In genomic region chr7:24525686-24526420, GRCm38 (mm10) we compare ENCODE assay signal across 23 mouse cellular contexts. TPM values are rescaled to one million over a fixed set of nuclear protein-coding genes. Genes with fewer than 3 reads are reported as not detected.
DNase-seq lines count a peak whose midpoint lies in the region; ATAC-seq lines count a peak whose summit lies in the region.
"Had no signal": no experiment of that assay in that cellular context is flagged by ENCODE, and none has a peak within 500 bp of the region (broad histone marks: within the 10 kb centered on the region; RNA-seq: fewer than 3 reads in every experiment).

No protein-coding gene starts in this region.

- peaks cover 17% of the 10 kb centered on the region for H3K4me1 ChIP-seq in limb, embryonic 13.5 days
- H3K4me1 ChIP-seq in limb, embryonic 10.5 days, result peaks cover 8% of the 10 kb centered on the region
- peaks cover 28% of the 10 kb centered on the region for H3K4me1 ChIP-seq in embryonic facial prominence, embryonic 15.5 days

- WGBS in limb, embryonic 13.5 days, result 74% methylated on average over 12 of the region's 12 CpGs
- 90% methylated on average over 12 of the region's 12 CpGs for WGBS in limb, embryonic 10.5 days
- 61% methylated on average over 12 of the region's 12 CpGs for WGBS in embryonic facial prominence, embryonic 15.5 days

- 0 out of 2 replicates have a peak overlapping the region, but pooled peaks have one; percentile 43 for H3K9ac ChIP-seq in limb, embryonic 13.5 days
- no peak overlapping the region for H3K9ac ChIP-seq in embryonic facial prominence, embryonic 15.5 days
- H3K9ac ChIP-seq: hindbrain, embryonic 12.5 days; liver, embryonic 14.5 days; neural tube, embryonic 12.5 days had no signal

- no peak overlapping the region for H3K4me3 ChIP-seq in limb, embryonic 13.5 days
- H3K4me3 ChIP-seq in limb, embryonic 10.5 days, result no peak overlapping the region
- H3K4me3 ChIP-seq in embryonic facial prominence, embryonic 15.5 days (replicated peaks), result no peak overlapping the region
- H3K4me3 ChIP-seq: heart, embryonic 10.5 days; hindbrain, embryonic 12.5 days; neural tube, embryonic 12.5 days had no signal

- peak; percentile 68 for DNase-seq in cerebellum, adult 11 months
- no peak for DNase-seq in cerebellum, postnatal 4 days (ENCODE audit: low spot score in 2 of 2)
- DNase-seq in limb, embryonic 10.5 days (ENCODE audit: low spot score), result no peak
- peak; percentile 85 for DNase-seq in cerebellum, adult 9-10 months
- DNase-seq in spleen, adult 18-20 months, result no peak
- DNase-seq in thymus, postnatal 10 days (ENCODE audit: low spot score in 2 of 2), result no peak
- DNase-seq: adrenal gland, adult 8-10 months; embryo, embryonic 11 days; gastrocnemius, postnatal 36 days; heart, postnatal 10 days; kidney, adult 9 months; retina, postnatal 1 day; thymus, adult 18-20 months had no signal

- no peaks in the 10 kb centered on the region for H3K9me3 ChIP-seq in limb, embryonic 13.5 days
- no peaks in the 10 kb centered on the region for H3K9me3 ChIP-seq in limb, embryonic 10.5 days (replicated peaks)
- no peaks in the 10 kb centered on the region for H3K9me3 ChIP-seq in embryonic facial prominence, embryonic 15.5 days (replicated peaks)
- H3K9me3 ChIP-seq: heart, embryonic 10.5 days; hindbrain, embryonic 12.5 days; neural tube, embryonic 12.5 days had no signal

- H3K27ac ChIP-seq in limb, embryonic 13.5 days, result no peak overlapping the region
- no peak overlapping the region for H3K27ac ChIP-seq in limb, embryonic 10.5 days
- H3K27ac ChIP-seq in embryonic facial prominence, embryonic 15.5 days (replicated peaks), result peak overlapping the region; percentile 66
- H3K27ac ChIP-seq: heart, embryonic 10.5 days; hindbrain, embryonic 12.5 days; liver, embryonic 14.5 days; neural tube, embryonic 12.5 days had no signal

- H3K27me3 ChIP-seq in limb, embryonic 13.5 days, result no peaks in the 10 kb centered on the region
- H3K27me3 ChIP-seq in limb, embryonic 10.5 days (ENCODE audit: low read depth, poor library complexity, severe bottlenecking), result no peaks in the 10 kb centered on the region
- H3K27me3 ChIP-seq in embryonic facial prominence, embryonic 15.5 days, result no peaks in the 10 kb centered on the region
- H3K27me3 ChIP-seq: hindbrain, embryonic 12.5 days; neural tube, embryonic 12.5 days had no signal

- no peak overlapping the region for H3K4me2 ChIP-seq in limb, embryonic 13.5 days (replicated peaks)
- H3K4me2 ChIP-seq in embryonic facial prominence, embryonic 15.5 days (replicated peaks), result 0 out of 2 replicates have a peak overlapping the region, but pooled peaks have one; percentile 2
- H3K4me2 ChIP-seq: hindbrain, embryonic 12.5 days; neural tube, embryonic 12.5 days had no signal

- no peak for ATAC-seq in limb, embryonic 13.5 days (ENCODE audit: low FRiP score, low read depth)
- no peak for ATAC-seq in embryonic facial prominence, embryonic 15.5 days (ENCODE audit: insufficient number of reproducible peaks, low FRiP score, low TSS enrichment, low read depth)
- ATAC-seq: lung, postnatal 0 days had no signal

- no peaks in the 10 kb centered on the region for H3K36me3 ChIP-seq in limb, embryonic 13.5 days
- no peaks in the 10 kb centered on the region for H3K36me3 ChIP-seq in limb, embryonic 10.5 days
- H3K36me3 ChIP-seq in embryonic facial prominence, embryonic 15.5 days, result no peaks in the 10 kb centered on the region
- H3K36me3 ChIP-seq: heart, embryonic 10.5 days; hindbrain, embryonic 12.5 days; neural tube, embryonic 12.5 days had no signal

RNA-seq across cellular contexts. Expression of gene Irgq, which starts 4.6 kb away (rescaled TPM):
- polyA plus RNA-seq in limb, embryonic 13.5 days (2015; fragmentation: Nextera tagmentation; extraction: Ambion mirVana), result 6.8 and 8.1 TPM in 2 replicates
- polyA plus RNA-seq in limb, embryonic 10.5 days (2016; fragmentation: Nextera tagmentation; extraction: Ambion mirVana), result 6.5 and 8.4 TPM in 2 replicates
- 11.2 and 11.4 TPM in 2 replicates for polyA plus RNA-seq in embryonic facial prominence, embryonic 15.5 days (2015; fragmentation: Nextera tagmentation; extraction: Ambion mirVana)

RNA-seq across cellular contexts. Expression of gene AC161166.1, which starts 13.6 kb away (rescaled TPM):
- 0.42 and 0.66 TPM in 2 replicates for polyA plus RNA-seq in limb, embryonic 13.5 days (2015; fragmentation: Nextera tagmentation; extraction: Ambion mirVana)
- 1.0 and 1.4 TPM in 2 replicates for polyA plus RNA-seq in limb, embryonic 10.5 days (2016; fragmentation: Nextera tagmentation; extraction: Ambion mirVana)
- polyA plus RNA-seq in embryonic facial prominence, embryonic 15.5 days (2015; fragmentation: Nextera tagmentation; extraction: Ambion mirVana), result 0.62 and 0.72 TPM in 2 replicates
- polyA plus RNA-seq: liver, embryonic 14.5 days; small intestine, adult 2 months had no signal

RNA-seq across cellular contexts. Expression of gene Zfp428, which starts 19.0 kb away (rescaled TPM):
- 64.2 and 68.3 TPM in 2 replicates for polyA plus RNA-seq in limb, embryonic 13.5 days (2015; fragmentation: Nextera tagmentation; extraction: Ambion mirVana)
- 107 and 130 TPM in 2 replicates for polyA plus RNA-seq in limb, embryonic 10.5 days (2016; fragmentation: Nextera tagmentation; extraction: Ambion mirVana)
- 65.9 and 69.2 TPM in 2 replicates for polyA plus RNA-seq in embryonic facial prominence, embryonic 15.5 days (2015; fragmentation: Nextera tagmentation; extraction: Ambion mirVana)

RNA-seq across cellular contexts. Expression of gene Pinlyp, which starts 20.1 kb away (rescaled TPM):
- not detected in 2 replicates for polyA plus RNA-seq in limb, embryonic 13.5 days (2015; fragmentation: Nextera tagmentation; extraction: Ambion mirVana)
- not detected in 2 replicates for polyA plus RNA-seq in limb, embryonic 10.5 days (2016; fragmentation: Nextera tagmentation; extraction: Ambion mirVana)
- 9.4 and 16.4 TPM in 2 replicates for polyA plus RNA-seq in embryonic facial prominence, embryonic 15.5 days (2015; fragmentation: Nextera tagmentation; extraction: Ambion mirVana)
- polyA plus RNA-seq: hindbrain, embryonic 12.5 days; intestine, embryonic 14.5 days; liver, embryonic 14.5 days; midbrain, postnatal 0 days; neural tube, embryonic 12.5 days; small intestine, adult 2 months had no signal

RNA-seq across cellular contexts. Expression of gene Xrcc1, which starts 20.2 kb away (rescaled TPM):
- polyA plus RNA-seq in limb, embryonic 13.5 days (2015; fragmentation: Nextera tagmentation; extraction: Ambion mirVana), result 125 and 131 TPM in 2 replicates
- 163 and 182 TPM in 2 replicates for polyA plus RNA-seq in limb, embryonic 10.5 days (2016; fragmentation: Nextera tagmentation; extraction: Ambion mirVana)
- 122 and 127 TPM in 2 replicates for polyA plus RNA-seq in embryonic facial prominence, embryonic 15.5 days (2015; fragmentation: Nextera tagmentation; extraction: Ambion mirVana)

Comparison
In these comparisons a context has a peak if more than half of its experiments do, and no peak if none do; other contexts are left out.
1. DNase-seq: peak in cerebellum, adult 11 months (single experiment) and cerebellum, adult 9-10 months (single experiment); none in cerebellum, postnatal 4 days (0 of 2), limb, embryonic 10.5 days (single experiment), spleen, adult 18-20 months (0 of 2) and thymus, postnatal 10 days (0 of 2).